Comparison of ENCODE assay signal across 17 mouse cellular contexts in genomic region chr19:33202422-33202821, GRCm38 (mm10).
DNase-seq lines count a peak whose midpoint lies in the region; ATAC-seq and TF ChIP-seq lines count a peak whose summit lies in the region.
"Had no signal": no experiment of that assay in that cellular context is flagged by ENCODE, and none has a peak within 500 bp of the region (broad histone marks: within the 10 kb centered on the region; RNA-seq: fewer than 3 reads in every experiment).

No protein-coding gene starts in this region.

- ATAC-seq in heart, postnatal 0 days (ENCODE audit: insufficient read depth, low read depth): no peak
- ATAC-seq: forebrain, embryonic 15.5 days had no signal

- 74% methylated on average over 6 of the region's 6 CpGs for WGBS in heart, postnatal 0 days

- peak; percentile 11; the same call in 1 of the 2 replicates for TF ChIP-seq CTCF in heart, postnatal 0 days (IDR thresholded peaks at IDR 0.05; ENCODE audit: low read depth)
- TF ChIP-seq CTCF in layer of hippocampus, adult 2 months (conservative IDR thresholded peaks at IDR 0.05): peak; percentile 53

- no peak overlapping the region for H3K27ac ChIP-seq in heart, postnatal 0 days (ENCODE audit: low read depth)
- no peak overlapping the region for H3K27ac ChIP-seq in layer of hippocampus, adult 2 months
- H3K27ac ChIP-seq: embryonic facial prominence, embryonic 12.5 days; forebrain, embryonic 15.5 days; hindbrain, embryonic 13.5 days had no signal

- no peak overlapping the region for H3K9ac ChIP-seq in heart, postnatal 0 days (replicated peaks; ENCODE audit: low read depth, low read length)
- H3K9ac ChIP-seq: embryonic facial prominence, embryonic 12.5 days; forebrain, embryonic 15.5 days; hindbrain, embryonic 13.5 days had no signal

- no peaks in the 10 kb centered on the region for H3K36me3 ChIP-seq in heart, postnatal 0 days (replicated peaks; ENCODE audit: control insufficient read depth, insufficient read depth, low read length)
- H3K36me3 ChIP-seq: embryonic facial prominence, embryonic 12.5 days; forebrain, embryonic 15.5 days; G1E; hindbrain, embryonic 13.5 days had no signal

- H3K9me3 ChIP-seq in heart, postnatal 0 days (replicated peaks; ENCODE audit: control insufficient read depth, low read length): no peaks in the 10 kb centered on the region
- H3K9me3 ChIP-seq: embryonic facial prominence, embryonic 12.5 days; forebrain, embryonic 15.5 days; G1E; hindbrain, embryonic 13.5 days had no signal

- TF ChIP-seq EP300 in heart, postnatal 0 days (IDR thresholded peaks at IDR 0.05; ENCODE audit: low read depth): no peak

- no peaks in the 10 kb centered on the region for H3K4me1 ChIP-seq in heart, postnatal 0 days (ENCODE audit: control insufficient read depth, insufficient read depth)
- H3K4me1 ChIP-seq: embryonic facial prominence, embryonic 12.5 days; forebrain, embryonic 15.5 days; hindbrain, embryonic 13.5 days had no signal

- H3K4me3 ChIP-seq in heart, postnatal 0 days (ENCODE audit: low read depth, low read length): no peak overlapping the region
- no peak overlapping the region for H3K4me3 ChIP-seq in layer of hippocampus, adult 2 months
- H3K4me3 ChIP-seq: embryonic facial prominence, embryonic 12.5 days; forebrain, embryonic 15.5 days; hindbrain, embryonic 13.5 days had no signal

- no peak overlapping the region for H3K4me2 ChIP-seq in heart, postnatal 0 days (ENCODE audit: low read depth, low read length)
- H3K4me2 ChIP-seq: embryonic facial prominence, embryonic 12.5 days; forebrain, embryonic 15.5 days; hindbrain, embryonic 13.5 days had no signal

- DNase-seq in heart, postnatal 0 days (ENCODE audit: low spot score): no peak
- no peak for DNase-seq in heart, adult 9 months (ENCODE audit: low spot score in 2 of 2)
- DNase-seq in layer of hippocampus, adult 2 months (ENCODE audit: low spot score in 2 of 2): no peak
- no peak for DNase-seq in layer of hippocampus, adult 18-20 months (ENCODE audit: low spot score in 2 of 2)
- DNase-seq in thymus, postnatal 0 days (ENCODE audit: low spot score): peak; percentile 9
- no peak for DNase-seq in thymus, postnatal 4 days
- DNase-seq in adrenal gland, postnatal 4 days (ENCODE audit: low spot score in 2 of 2): no peak
- DNase-seq: adrenal gland, postnatal 10 days; cerebellum, adult 11-12 months; cerebellum, adult 9-10 months; cerebellum, postnatal 25 days; gastrocnemius, postnatal 14 days; heart, postnatal 14 days had no signal

- no peaks in the 10 kb centered on the region for H3K27me3 ChIP-seq in heart, postnatal 0 days (ENCODE audit: control insufficient read depth, insufficient read depth, low read length)
- H3K27me3 ChIP-seq: embryonic facial prominence, embryonic 12.5 days; forebrain, embryonic 15.5 days; hindbrain, embryonic 13.5 days had no signal
